Mouse (Mus musculus) CD8-positive naive resting alpha-beta T cell, adult 2 months (primary cell): Measurements from ENCODE around the gene Lhfpl5.

Source experiments
- DNase-seq, 2 experiments: peaks; one replicate each; pipeline ENCODE4 v3.0.0; 2022; ENCODE audit warnings: low read depth in 2 of 2, low spot score in 2 of 2

Gene Lhfpl5

GRCm38 (mm10) chr17:28624841-28625240, 49.4 kb downstream of the Lhfpl5 start:
- no peak for DNase-seq

GRCm38 (mm10) chr17:28625327-28625726, 49.9 kb downstream of the Lhfpl5 start:
- DNase-seq: no peak

- DNase-seq: no peak
Measured at GRCm38 (mm10) chr17:28626937-28627336, 51.5 kb downstream of the Lhfpl5 start.

GRCm38 (mm10) chr17:28628248-28629124, 53.0 kb downstream of the Lhfpl5 start:
- no peak for DNase-seq

- no peak for DNase-seq
Measured at GRCm38 (mm10) chr17:28629125-28629524, 53.7 kb downstream of the Lhfpl5 start.
